22 mouse cellular contexts compared by ENCODE assay signal in genomic region chr2:122590351-122590750, GRCm38 (mm10). TPM values are rescaled to one million over a fixed set of nuclear protein-coding genes. Genes with fewer than 3 reads are reported as not detected.
DNase-seq lines count a peak whose midpoint lies in the region; ATAC-seq and TF ChIP-seq lines count a peak whose summit lies in the region.
"Had no signal": no experiment of that assay in that cellular context is flagged by ENCODE, and none has a peak within 500 bp of the region (broad histone marks: within the 10 kb centered on the region; RNA-seq: fewer than 3 reads in every experiment).

No protein-coding gene starts in this region.

- peak; percentile 31 for DNase-seq in heart, embryonic 10.5 days (ENCODE audit: low spot score)
- no peak for DNase-seq in heart, postnatal 25 days (ENCODE audit: low spot score)
- DNase-seq in kidney, adult 2 months = peak; percentile 56
- no peak for DNase-seq in kidney, postnatal 4 days
- peak; percentile 58 for DNase-seq in kidney, postnatal 14 days
- no peak for DNase-seq in urinary bladder, postnatal 10 days (ENCODE audit: low spot score)
- DNase-seq: adrenal gland, postnatal 25 days; cerebellum, adult 18-20 months; cerebellum, adult 9-11 months; cerebellum, postnatal 36 days; gastrocnemius, postnatal 10 days; heart, postnatal 4 days had no signal

- TF ChIP-seq POLR2A in kidney, adult 2 months (IDR thresholded peaks at IDR 0.05; ENCODE audit: low read depth, low read length) = no peak

- H3K4me3 ChIP-seq in heart, embryonic 10.5 days = no peak overlapping the region
- H3K4me3 ChIP-seq in kidney, adult 2 months (ENCODE audit: insufficient read depth, low read depth, low read length) = no peak overlapping the region
- H3K4me3 ChIP-seq: embryonic facial prominence, embryonic 13.5 days; forebrain, embryonic 12.5 days; heart, embryonic 13.5 days; hindbrain, embryonic 13.5 days had no signal

- no peaks in the 10 kb centered on the region for H3K27me3 ChIP-seq in heart, embryonic 10.5 days (ENCODE audit: insufficient read depth, poor library complexity, severe bottlenecking)
- H3K27me3 ChIP-seq in kidney, adult 2 months (replicated peaks; ENCODE audit: control insufficient read depth, insufficient read depth, low read length) = no peaks in the 10 kb centered on the region
- H3K27me3 ChIP-seq: CH12.LX; embryonic facial prominence, embryonic 13.5 days; forebrain, embryonic 12.5 days; heart, embryonic 13.5 days; hindbrain, embryonic 13.5 days; Patski had no signal

- no peaks in the 10 kb centered on the region for H3K36me3 ChIP-seq in heart, embryonic 10.5 days
- H3K36me3 ChIP-seq in kidney, adult 2 months (ENCODE audit: control insufficient read depth, insufficient read depth, low read length) = no peaks in the 10 kb centered on the region; the same call in 1 of the 2 replicates
- H3K36me3 ChIP-seq: embryonic facial prominence, embryonic 13.5 days; forebrain, embryonic 12.5 days; heart, embryonic 13.5 days; hindbrain, embryonic 13.5 days had no signal

- WGBS in heart, embryonic 10.5 days = 72% methylated on average over 1 of the region's 1 CpGs
- WGBS in kidney, adult 2 months = 45% methylated on average over 1 of the region's 1 CpGs

- intact Hi-C loops in heart, postnatal 25 days (cut with DNase I) = no loop called here

- no peak for ATAC-seq in CD4-positive, CD25-positive, alpha-beta regulatory T cell, adult 4 months
- ATAC-seq: activated CD4-positive, CD25-positive, alpha-beta regulatory T cell, adult 4 months; forebrain, embryonic 16.5 days; Patski had no signal

- no peaks in the 10 kb centered on the region for H3K4me1 ChIP-seq in heart, embryonic 10.5 days
- H3K4me1 ChIP-seq in kidney, adult 2 months (ENCODE audit: control insufficient read depth, insufficient read depth, low read length) = peaks cover 2% of the 10 kb centered on the region
- H3K4me1 ChIP-seq: embryonic facial prominence, embryonic 13.5 days; heart, embryonic 13.5 days; hindbrain, embryonic 13.5 days had no signal

- H3K27ac ChIP-seq in heart, embryonic 10.5 days = no peak overlapping the region
- peak overlapping the region; percentile 29; the same call in 1 of the 2 replicates for H3K27ac ChIP-seq in kidney, adult 2 months (ENCODE audit: insufficient read depth, low read depth, low read length)
- H3K27ac ChIP-seq: embryonic facial prominence, embryonic 13.5 days; forebrain, embryonic 12.5 days; heart, embryonic 13.5 days; hindbrain, embryonic 13.5 days had no signal

- no peaks in the 10 kb centered on the region for H3K9me3 ChIP-seq in heart, embryonic 10.5 days
- H3K9me3 ChIP-seq: embryonic facial prominence, embryonic 13.5 days; forebrain, embryonic 12.5 days; heart, embryonic 13.5 days; hindbrain, embryonic 13.5 days had no signal

- TF ChIP-seq CTCF in kidney, adult 2 months (conservative IDR thresholded peaks at IDR 0.05; ENCODE audit: insufficient read depth, insufficient read length, low read depth, low read length) = no peak

RNA-seq across cellular contexts. Expression of gene Gatm, which starts 20.8 kb away (rescaled TPM):
- 19.3 and 30.1 TPM in 2 replicates for polyA plus RNA-seq in heart, embryonic 10.5 days (2016; fragmentation: Nextera tagmentation; extraction: Ambion mirVana)
- 1 to 10 TPM; 4.4 to 4.8 TPM for total RNA-seq in heart, postnatal 25 days (2021)
- 1,128 and 1,147 TPM in 2 replicates for polyA plus RNA-seq in kidney, adult 2 months (2012; rRNA removed)
- 1 to 10 TPM in 1 of 2 experiments, under 1 TPM in 1; 0.62 to 1.3 TPM for polyA plus RNA-seq in CD4-positive, CD25-positive, alpha-beta regulatory T cell, adult 4 months (2017; shearing (Covaris generic))

RNA-seq across cellular contexts. Expression of gene AA467197, which starts 46.4 kb away (rescaled TPM):
- polyA plus RNA-seq in heart, embryonic 10.5 days (2016; fragmentation: Nextera tagmentation; extraction: Ambion mirVana) = not detected in 2 replicates
- total RNA-seq in heart, postnatal 25 days (2021) = not detected
- 0.19 and 0.24 TPM in 2 replicates for polyA plus RNA-seq in kidney, adult 2 months (2012; rRNA removed)
- not detected for polyA plus RNA-seq in CD4-positive, CD25-positive, alpha-beta regulatory T cell, adult 4 months (2017; shearing (Covaris generic))
- total RNA-seq: gastrocnemius, postnatal 4 days had no signal
- polyA plus RNA-seq: embryonic facial prominence, embryonic 13.5 days; forebrain, embryonic 16.5 days; hindbrain, embryonic 13.5 days had no signal

Comparison
In these comparisons a context has a peak if more than half of its experiments do, and no peak if none do; other contexts are left out.
1. DNase-seq: peak in heart, embryonic 10.5 days (single experiment), kidney, adult 2 months (single experiment) and kidney, postnatal 14 days (single experiment); none in heart, postnatal 25 days (single experiment), kidney, postnatal 4 days (0 of 2) and urinary bladder, postnatal 10 days (single experiment).
2. RNA of gene Gatm, which starts 20.8 kb away (polyA plus RNA-seq): 1,128 to 1,147 TPM in kidney, adult 2 months; 19.3 to 30.1 TPM in heart, embryonic 10.5 days and 0.62 to 1.3 TPM in CD4-positive, CD25-positive, alpha-beta regulatory T cell, adult 4 months; every median in the first group is over 10 times any median in the second.